Mouse (Mus musculus) hindbrain, embryonic 11.5 days (tissue): Measurements from ENCODE around the gene Hoxa11. TPM values are rescaled to one million over a fixed set of nuclear protein-coding genes. Genes with fewer than 3 reads are reported as not detected.

Source experiments
- ATAC-seq: fragments of 200-750 bp; cut with Nextera tagmentation; 2 replicates; pipeline ENCODE4 v1.8.0; 2017; ENCODE audit warnings: mild to moderate bottlenecking, moderate TSS enrichment, moderate library complexity; ENCODE audit not compliant: low FRiP score
- DNase-seq: peaks from one replicate; pipeline ENCODE4 v3.0.0-alpha.2; 2015; ENCODE audit warnings: low spot score
- H3K27ac ChIP-seq: fragments of 300-500 bp; sonication (generic); 2 replicates; pipeline ENCODE4 v1.5.1; 2014; ENCODE audit warnings: mild to moderate bottlenecking, low read depth, low read length
- H3K27me3 ChIP-seq: fragments of 300-500 bp; sonication (generic); 2 replicates; pipeline ENCODE4 v1.6.1; 2014; ENCODE audit warnings: mild to moderate bottlenecking, low read length, moderate library complexity, mixed read lengths; ENCODE audit not compliant: control insufficient read depth, insufficient read depth
- H3K36me3 ChIP-seq: fragments of 300-500 bp; sonication (generic); 2 replicates; pipeline ENCODE4 v1.6.1; 2014; ENCODE audit warnings: mild to moderate bottlenecking, low read length, moderate library complexity, mixed read lengths; ENCODE audit not compliant: control insufficient read depth, insufficient read depth
- H3K4me1 ChIP-seq: fragments of 300-500 bp; sonication (generic); replicated peaks from 2 replicates; pipeline ENCODE4 v1.6.1; 2014; ENCODE audit warnings: low read length, mixed read lengths; ENCODE audit not compliant: control insufficient read depth, insufficient read depth
- H3K4me2 ChIP-seq: fragments of 300-500 bp; sonication (generic); replicated peaks from 2 replicates; pipeline ENCODE4 v1.6.1; 2014; ENCODE audit warnings: mild to moderate bottlenecking, low read depth, low read length
- H3K4me3 ChIP-seq: fragments of 300-500 bp; sonication (generic); 2 replicates; pipeline ENCODE4 v1.5.1; 2014; ENCODE audit warnings: low read depth, low read length
- H3K9ac ChIP-seq: fragments of 300-500 bp; sonication (generic); 2 replicates; pipeline ENCODE4 v1.6.1; 2014; ENCODE audit warnings: low read depth, low read length
- H3K9me3 ChIP-seq: fragments of 300-500 bp; sonication (generic); 2 replicates; pipeline ENCODE4 v1.6.1; 2016; ENCODE audit warnings: low read length; ENCODE audit not compliant: control insufficient read depth
- WGBS: fragments of 180-500 bp; shearing (Covaris S2); extraction: QIAGEN DNeasy Blood & Tissue Kit; methylation state at CpG from one replicate; pipeline ENCODE4 v1.1.7; 2014; 5-methylcytosine and 5-hydroxymethylcytosine counted together
- polyA plus RNA-seq: library from polyadenylated mRNA; unstranded; fragments of >200 nt; fragmentation: Nextera tagmentation; extraction: Ambion mirVana; gene quantifications from 2 replicates; pipeline ENCODE4 v1.2.1, GENCODE M21; 2014

Hoxa11 gene
- polyA plus RNA-seq, 1 experiment from 2014 or later, result not detected

DNA sequence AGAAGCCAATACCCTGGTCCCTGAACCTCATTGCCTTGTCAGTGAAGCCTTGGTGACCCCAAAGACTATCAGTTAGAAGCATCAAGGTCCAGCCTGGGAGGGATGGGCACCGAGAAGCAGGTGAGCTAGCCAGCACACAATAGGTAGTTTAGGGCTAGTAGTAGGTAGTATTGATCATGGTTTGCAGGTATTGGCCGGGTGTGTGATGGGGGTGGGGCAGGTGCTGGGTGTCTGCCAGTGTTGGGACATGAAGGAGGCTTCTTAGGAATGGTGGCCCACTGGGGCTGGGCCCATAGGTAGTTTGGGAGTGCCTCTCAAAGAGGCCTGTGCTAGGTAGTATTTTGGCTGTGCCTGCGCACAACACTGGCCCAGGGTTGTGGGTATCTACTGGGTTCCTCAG is 30.5 kb downstream of the Hoxa11 start:
- Histone ChIP-seq H3K4me1 (peaks cover 5% of the 10 kb centered on the region; the same call in 1 of the 2 replicates), H3K27me3 (peaks cover 97% of the 10 kb centered on the region), H3K36me3 (no peaks in the 10 kb centered on the region), H3K4me3 (no peak overlapping the region), H3K27ac (no peak overlapping the region), H3K9me3 (no peaks in the 10 kb centered on the region), H3K9ac (no peak overlapping the region), H3K4me2 (no peak overlapping the region)
- no peak for ATAC-seq
- DNase-seq, result no peak
- 15% methylated on average over 3 of the region's 3 CpGs for WGBS

DNA sequence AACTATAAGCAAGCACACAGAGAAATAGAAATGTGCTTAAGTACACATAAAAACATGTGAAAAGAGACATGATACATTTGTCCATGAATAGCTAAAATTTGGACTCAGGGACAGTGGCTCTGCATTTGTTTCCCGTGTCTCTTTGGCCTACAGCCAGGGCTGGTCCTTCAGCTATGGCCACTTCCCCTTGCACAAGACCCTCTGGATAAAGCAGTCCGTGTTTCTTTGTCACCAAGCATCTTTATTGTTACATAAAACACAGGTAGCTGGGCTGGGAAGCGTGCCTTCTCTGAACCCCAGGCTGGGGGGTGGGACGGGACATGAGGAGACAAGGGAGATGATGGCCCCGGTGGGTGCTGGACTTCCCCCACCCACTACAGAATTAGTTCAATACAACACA is 31.3 kb downstream of the Hoxa11 start:
- H3K27ac ChIP-seq, result no peak overlapping the region
- DNase-seq, result no peak
- H3K27me3 ChIP-seq, result peaks cover 97% of the 10 kb centered on the region
- H3K4me2 ChIP-seq, result no peak overlapping the region
- H3K9me3 ChIP-seq, result no peaks in the 10 kb centered on the region
- no peak overlapping the region for H3K9ac ChIP-seq
- 8% methylated on average over 5 of the region's 5 CpGs for WGBS
- no peaks in the 10 kb centered on the region for H3K36me3 ChIP-seq
- no peak for ATAC-seq
- H3K4me3 ChIP-seq, result no peak overlapping the region
- peaks cover 5% of the 10 kb centered on the region; the same call in 1 of the 2 replicates for H3K4me1 ChIP-seq

DNA sequence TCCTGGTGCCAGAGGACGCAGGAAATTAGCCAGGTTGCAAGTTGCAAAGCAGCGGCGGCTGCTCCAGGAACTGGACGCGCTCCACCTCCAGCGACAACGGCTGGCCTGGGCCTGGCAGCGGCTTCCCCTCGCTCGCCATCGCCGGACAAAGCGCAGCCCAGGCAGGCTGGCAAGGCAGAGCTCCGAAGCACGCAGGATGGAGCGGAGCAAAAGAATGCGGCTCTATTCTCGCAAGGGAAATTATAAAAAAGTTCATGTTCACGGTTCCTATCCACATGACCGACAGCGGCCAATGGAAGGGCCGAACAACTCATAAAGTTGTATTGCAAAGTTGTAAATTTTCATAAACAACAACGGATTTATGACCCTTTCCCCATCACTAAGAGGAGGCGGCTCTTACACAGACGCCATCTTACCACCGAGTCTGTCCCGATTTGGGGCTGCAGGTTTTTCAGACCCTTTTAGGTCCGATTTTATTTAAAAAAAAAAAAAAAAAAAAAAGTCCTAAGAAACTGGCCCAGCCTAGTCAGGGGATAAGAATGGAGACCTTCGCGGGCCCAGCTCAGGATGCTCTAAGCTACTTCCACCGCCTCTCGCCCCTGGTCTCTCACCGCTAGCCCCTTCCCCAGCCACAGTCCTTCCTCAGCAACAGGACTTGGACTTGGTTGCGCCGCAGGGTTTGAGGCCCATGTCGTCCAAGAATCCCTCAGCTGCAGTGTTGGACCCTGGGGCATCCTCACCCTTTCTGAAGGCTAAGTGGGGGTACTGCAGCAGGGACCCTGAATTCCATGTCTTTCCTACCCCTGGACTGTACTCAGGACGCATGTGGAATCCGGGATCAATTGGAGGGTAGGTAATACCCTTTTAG is 32.3 kb downstream of the Hoxa11 start, which contains the start of the genes Hoxa3 and Gm28308:
Gene Hoxa3 (minus strand): TSS at position 218 of the 868 bp plus-strand sequence.
Gene Gm28308 (minus strand): TSS at position 221 of the 868 bp plus-strand sequence.
- Histone ChIP-seq H3K4me3 (no peak within 1 kb of the TSS; the same call in 1 of the 2 replicates), H3K27me3 (peaks cover 97% of the 10 kb centered on the region), H3K9me3 (no peaks in the 10 kb centered on the region), H3K36me3 (no peaks in the 10 kb centered on the region), H3K4me1 (peaks cover 9% of the 10 kb centered on the region; the same call in 1 of the 2 replicates), H3K27ac (no peak within 1 kb of the TSS), H3K4me2 (no peak within 1 kb of the TSS; the same call in 1 of the 2 replicates), H3K9ac (no peak within 1 kb of the TSS)
- WGBS, result 2% methylated on average over 38 of the region's 38 CpGs
- DNase-seq (no peak), ATAC-seq (no peak)

DNA sequence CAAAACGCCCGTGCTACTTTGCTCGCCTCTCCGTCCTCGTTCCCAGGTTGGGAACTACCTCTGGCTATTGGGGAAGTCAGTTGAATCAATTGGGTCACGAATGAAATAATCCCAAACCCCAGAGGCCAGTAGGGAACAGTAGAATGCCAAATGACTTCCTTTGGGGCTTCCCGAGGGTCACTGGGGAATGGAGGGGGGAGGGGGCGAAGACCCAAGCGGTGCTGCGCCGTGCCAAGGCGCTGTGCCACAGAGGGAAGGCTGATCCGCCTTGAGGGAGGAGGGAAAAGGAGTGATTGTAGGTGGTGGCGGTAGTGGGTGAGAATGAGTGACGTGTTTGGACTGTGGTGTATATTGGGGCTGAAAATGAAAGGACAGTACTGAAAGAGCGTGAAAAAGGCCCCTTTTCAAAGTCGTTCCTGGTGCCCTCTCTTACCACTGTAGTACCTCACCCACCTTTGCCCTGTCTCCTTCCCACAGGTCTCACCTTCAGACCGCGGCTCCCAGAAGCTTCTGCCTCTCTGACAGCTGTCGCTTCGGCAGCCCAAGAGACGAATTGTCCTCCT is 33.0 kb downstream of the Hoxa11 start:
- Histone ChIP-seq H3K4me2 (no peak overlapping the region; the same call in 1 of the 2 replicates), H3K9me3 (no peaks in the 10 kb centered on the region), H3K27me3 (peaks cover 96% of the 10 kb centered on the region), H3K36me3 (no peaks in the 10 kb centered on the region), H3K4me3 (no peak overlapping the region; the same call in 1 of the 2 replicates), H3K4me1 (peaks cover 9% of the 10 kb centered on the region; the same call in 1 of the 2 replicates), H3K27ac (no peak overlapping the region), H3K9ac (no peak overlapping the region)
- peak; percentile 59 for DNase-seq
- ATAC-seq, result no peak
- WGBS, result under 1% methylated on average over 22 of the region's 22 CpGs

DNA sequence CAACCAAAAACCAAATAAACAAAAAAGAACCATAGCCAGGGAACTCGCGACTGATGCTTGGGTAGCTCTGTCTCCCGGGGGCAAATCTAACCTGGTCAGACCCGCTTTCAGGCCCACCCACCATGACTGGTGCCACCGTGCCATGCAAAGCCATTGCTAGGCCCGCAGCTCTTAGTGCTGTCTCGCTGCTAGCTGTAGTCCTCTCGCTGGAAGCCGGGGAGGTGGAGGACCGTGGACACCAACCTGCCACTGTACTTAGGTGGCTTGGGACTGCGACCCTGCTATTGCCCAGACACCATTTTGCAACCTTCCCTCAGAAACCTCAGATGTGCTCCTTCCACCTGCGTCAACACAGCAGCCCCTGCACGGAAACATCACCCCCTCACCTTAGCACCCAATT is 33.6 kb downstream of the Hoxa11 start:
- 5% methylated on average over 13 of the region's 13 CpGs for WGBS
- no peak overlapping the region for H3K4me2 ChIP-seq
- H3K4me3 ChIP-seq, result no peak overlapping the region
- H3K4me1 ChIP-seq, result peaks cover 4% of the 10 kb centered on the region; the same call in 1 of the 2 replicates
- DNase-seq (peak; percentile 56), ATAC-seq (no peak)
- H3K9ac ChIP-seq, result no peak overlapping the region
- H3K9me3 ChIP-seq, result no peaks in the 10 kb centered on the region
- no peak overlapping the region for H3K27ac ChIP-seq
- peaks cover 96% of the 10 kb centered on the region for H3K27me3 ChIP-seq
- H3K36me3 ChIP-seq, result no peaks in the 10 kb centered on the region

DNA sequence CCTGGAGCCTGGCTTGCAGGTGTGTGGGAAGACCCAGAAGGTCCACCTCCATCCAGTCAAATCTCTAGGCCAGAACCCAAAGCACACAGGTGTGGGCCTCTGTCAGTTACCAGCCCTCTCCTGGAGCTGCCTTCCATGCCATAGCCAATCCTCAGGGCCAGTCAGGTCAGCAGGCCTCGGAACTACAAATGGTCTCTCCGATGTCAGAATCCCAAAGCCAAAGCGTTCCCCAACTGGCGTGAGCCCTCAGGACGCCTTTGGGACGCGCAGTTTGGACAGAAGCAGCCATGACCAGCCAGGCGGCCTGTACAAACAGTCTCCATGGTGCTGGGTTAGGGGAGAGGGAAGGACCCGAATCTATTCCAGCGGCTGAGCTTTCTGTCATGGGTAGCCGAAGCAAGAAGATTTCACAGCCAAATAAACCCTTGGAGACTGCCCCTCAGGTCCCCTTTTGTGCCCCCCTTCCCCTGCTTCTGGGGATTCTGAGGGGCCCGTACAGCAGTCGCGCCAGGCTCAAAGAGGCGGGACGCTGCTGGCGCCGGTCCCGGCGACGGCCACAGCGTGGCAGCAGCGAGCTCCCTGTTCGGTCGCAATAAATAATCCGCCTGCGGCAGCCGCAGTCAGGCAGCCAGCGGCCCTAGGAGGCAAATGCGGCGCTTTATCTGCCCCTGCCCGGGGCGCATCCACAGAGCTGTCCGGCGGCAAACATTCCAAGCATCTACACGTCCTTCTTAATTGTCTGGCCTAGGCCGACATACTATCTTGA is 34.3 kb downstream of the Hoxa11 start:
- no peaks in the 10 kb centered on the region for H3K36me3 ChIP-seq
- H3K27me3 ChIP-seq, result peaks cover 96% of the 10 kb centered on the region
- H3K4me1 ChIP-seq, result peaks cover 4% of the 10 kb centered on the region; the same call in 1 of the 2 replicates
- no peak overlapping the region for H3K9ac ChIP-seq
- no peak overlapping the region; the same call in 1 of the 2 replicates for H3K4me3 ChIP-seq
- H3K4me2 ChIP-seq, result no peak overlapping the region
- 1% methylated on average over 37 of the region's 37 CpGs for WGBS
- no peaks in the 10 kb centered on the region for H3K9me3 ChIP-seq
- H3K27ac ChIP-seq, result no peak overlapping the region
- DNase-seq (peak; percentile 69), ATAC-seq (peak; percentile 59)

DNA sequence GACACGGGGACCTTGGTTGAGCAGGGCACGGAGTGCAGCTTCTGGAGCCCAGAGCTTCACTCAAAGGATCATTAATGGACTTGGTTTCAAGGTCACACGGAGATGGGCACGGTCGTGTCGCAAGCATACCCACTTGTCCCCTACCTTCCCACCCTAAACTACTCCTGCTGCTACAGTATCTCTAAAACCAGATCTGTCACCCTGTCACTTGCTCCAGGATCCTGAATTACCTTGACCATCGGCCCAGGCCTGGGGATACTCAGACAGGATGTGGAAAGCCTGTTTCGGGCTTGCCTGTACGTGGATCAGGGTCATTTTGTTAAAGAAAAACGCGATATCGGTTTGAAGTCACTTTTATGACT is 35.9 kb downstream of the Hoxa11 start:
- no peak overlapping the region for H3K4me2 ChIP-seq
- 6% methylated on average over 12 of the region's 12 CpGs for WGBS
- H3K4me1 ChIP-seq, result peaks cover 4% of the 10 kb centered on the region; the same call in 1 of the 2 replicates
- H3K27me3 ChIP-seq, result peaks cover 93% of the 10 kb centered on the region
- no peaks in the 10 kb centered on the region for H3K36me3 ChIP-seq
- H3K9ac ChIP-seq, result no peak overlapping the region
- ATAC-seq (no peak), DNase-seq (peak; percentile 62)
- no peak overlapping the region for H3K27ac ChIP-seq
- H3K4me3 ChIP-seq, result no peak overlapping the region
- no peaks in the 10 kb centered on the region for H3K9me3 ChIP-seq

DNA sequence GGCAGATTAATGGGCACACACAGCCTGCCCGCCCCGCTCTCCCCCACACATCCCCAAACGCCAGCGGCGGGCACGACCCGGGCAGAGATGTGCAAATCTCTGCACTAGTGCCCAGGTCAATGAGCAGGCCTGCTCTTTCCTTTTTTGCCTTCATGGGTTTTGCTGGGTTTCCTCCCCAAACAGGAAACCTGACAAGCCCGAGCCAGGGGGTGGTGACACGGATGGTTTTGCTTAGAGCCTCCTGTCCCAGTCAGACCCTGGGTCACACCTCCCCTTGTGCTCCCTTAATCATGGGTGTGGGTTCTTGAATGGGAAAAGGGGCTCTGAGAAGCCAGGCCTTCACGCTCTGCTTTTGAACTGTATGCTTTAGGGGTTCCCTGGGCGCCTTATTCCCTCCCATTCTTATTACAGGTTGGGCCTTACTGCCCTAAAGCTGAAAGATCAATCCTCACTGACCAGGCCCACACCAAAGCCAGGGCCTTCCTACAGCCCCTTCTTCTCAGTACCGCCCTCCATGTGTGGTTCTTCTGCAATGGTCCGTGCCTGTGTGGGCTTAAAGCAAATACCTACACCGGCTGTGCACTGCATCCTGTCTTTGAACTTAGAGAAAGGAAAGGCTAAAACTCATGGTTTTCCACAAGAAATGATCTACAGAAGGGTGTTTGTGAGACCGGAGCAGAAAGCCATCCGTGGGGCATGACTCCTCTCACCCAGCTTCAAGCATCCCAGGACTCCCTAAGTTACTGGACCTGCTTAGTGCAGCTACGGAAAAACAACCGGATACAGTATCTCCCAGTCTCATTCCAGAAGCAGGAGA is 36.5 kb downstream of the Hoxa11 start:
- H3K27ac ChIP-seq, result no peak overlapping the region
- peak overlapping the region; percentile 23; the same call in 1 of the 2 replicates for H3K4me2 ChIP-seq
- no peak overlapping the region for H3K9ac ChIP-seq
- no peaks in the 10 kb centered on the region for H3K36me3 ChIP-seq
- ATAC-seq, result no peak
- peaks cover 93% of the 10 kb centered on the region for H3K27me3 ChIP-seq
- WGBS, result 2% methylated on average over 17 of the region's 18 CpGs
- H3K9me3 ChIP-seq, result no peaks in the 10 kb centered on the region
- peaks cover 4% of the 10 kb centered on the region; the same call in 1 of the 2 replicates for H3K4me1 ChIP-seq
- H3K4me3 ChIP-seq, result no peak overlapping the region; the same call in 1 of the 2 replicates
- DNase-seq, result peak; percentile 55
